ENCODE assay signal across 9 mouse cellular contexts in the genomic region with DNA sequence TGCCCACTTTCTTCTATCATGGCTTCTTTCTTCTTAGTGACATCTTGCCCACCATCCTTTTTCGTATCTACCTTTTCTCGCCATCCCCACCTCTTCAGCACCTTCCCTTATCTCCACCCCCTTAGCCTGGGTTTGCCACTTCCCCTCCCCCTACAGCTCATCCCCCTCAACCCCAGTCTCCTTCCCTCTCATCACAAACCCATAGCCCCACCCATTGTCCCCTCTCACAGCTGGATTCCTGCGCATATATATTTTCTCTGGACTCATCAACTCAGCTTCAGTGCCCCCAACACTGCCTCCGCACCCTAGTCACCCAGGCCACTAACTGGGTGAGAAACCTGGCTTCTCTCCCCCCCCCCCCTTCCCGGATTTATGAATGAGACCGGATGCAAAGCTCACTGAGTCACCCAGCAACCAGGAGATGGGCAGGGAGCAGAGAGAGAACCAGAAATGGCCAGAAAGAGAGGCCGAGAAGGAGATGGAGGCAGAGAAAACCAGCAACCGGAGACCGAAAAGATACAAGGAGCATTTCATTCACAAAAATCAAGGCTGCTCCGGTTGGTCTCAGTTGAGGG. TPM values are rescaled to one million over a fixed set of nuclear protein-coding genes. Genes with fewer than 3 reads are reported as not detected.
DNase-seq lines count a peak whose midpoint lies in the region; ATAC-seq and TF ChIP-seq lines count a peak whose summit lies in the region.
"Had no signal": no experiment of that assay in that cellular context is flagged by ENCODE, and none has a peak within 500 bp of the region (broad histone marks: within the 10 kb centered on the region; RNA-seq: fewer than 3 reads in every experiment).

No protein-coding gene starts in this region.

- no peaks in the 10 kb centered on the region for H3K9me3 ChIP-seq in embryonic facial prominence, embryonic 11.5 days (replicated peaks; ENCODE audit: control insufficient read depth, low read length)
- no peaks in the 10 kb centered on the region for H3K9me3 ChIP-seq in intestine, embryonic 15.5 days

- H3K4me1 ChIP-seq in embryonic facial prominence, embryonic 11.5 days (ENCODE audit: control insufficient read depth, insufficient read depth, low read length): peaks cover 9% of the 10 kb centered on the region
- peaks cover 32% of the 10 kb centered on the region for H3K4me1 ChIP-seq in intestine, embryonic 15.5 days (replicated peaks)
- H3K4me1 ChIP-seq in olfactory bulb, adult 2 months (ENCODE audit: control insufficient read depth, insufficient read depth, low read length): peaks cover 41% of the 10 kb centered on the region

- ATAC-seq in embryonic facial prominence, embryonic 11.5 days (replicated peaks; ENCODE audit: insufficient number of reproducible peaks, low FRiP score, low TSS enrichment, low read depth): no peak
- ATAC-seq in intestine, embryonic 15.5 days: no peak
- no peak for ATAC-seq in CD4-positive, CD25-positive, alpha-beta regulatory T cell, adult 4 months

- no peaks in the 10 kb centered on the region; the same call in 1 of the 2 replicates for H3K36me3 ChIP-seq in embryonic facial prominence, embryonic 11.5 days (replicated peaks; ENCODE audit: control insufficient read depth, insufficient read depth, low read depth, low read length)
- H3K36me3 ChIP-seq in intestine, embryonic 15.5 days: 0 out of 2 replicates have a peak, but pooled peaks cover 6% of the 10 kb centered on the region

- H3K27me3 ChIP-seq in embryonic facial prominence, embryonic 11.5 days (ENCODE audit: control insufficient read depth, insufficient read depth, low read length): peaks cover 23% of the 10 kb centered on the region
- peaks cover 29% of the 10 kb centered on the region for H3K27me3 ChIP-seq in intestine, embryonic 15.5 days (replicated peaks)

- peak overlapping the region; percentile 48 for H3K4me2 ChIP-seq in embryonic facial prominence, embryonic 11.5 days (ENCODE audit: low read depth, low read length)
- peak overlapping the region; percentile 89 for H3K4me2 ChIP-seq in intestine, embryonic 15.5 days (replicated peaks)

- peak overlapping the region; percentile 91 for H3K27ac ChIP-seq in layer of hippocampus, adult 2 months
- no peak overlapping the region for H3K27ac ChIP-seq in embryonic facial prominence, embryonic 11.5 days (replicated peaks; ENCODE audit: low read depth, low read length)
- no peak overlapping the region for H3K27ac ChIP-seq in intestine, embryonic 15.5 days
- H3K27ac ChIP-seq in olfactory bulb, adult 2 months (ENCODE audit: insufficient read depth, low read depth, low read length): no peak overlapping the region

- TF ChIP-seq POLR2A in olfactory bulb, adult 2 months (IDR thresholded peaks at IDR 0.05; ENCODE audit: insufficient read depth, low read depth, low read length): no peak

- peak overlapping the region; percentile 55 for H3K9ac ChIP-seq in embryonic facial prominence, embryonic 11.5 days (replicated peaks; ENCODE audit: low read length)
- no peak overlapping the region for H3K9ac ChIP-seq in intestine, embryonic 15.5 days

- WGBS in embryonic facial prominence, embryonic 11.5 days: 4% methylated on average over 10 of the region's 10 CpGs
- WGBS in intestine, embryonic 15.5 days: 13% methylated on average over 10 of the region's 10 CpGs
- WGBS in olfactory bulb, adult 2 months: 18% methylated on average over 10 of the region's 10 CpGs

- peak overlapping the region; percentile 86 for H3K4me3 ChIP-seq in layer of hippocampus, adult 2 months
- H3K4me3 ChIP-seq in embryonic facial prominence, embryonic 11.5 days (ENCODE audit: low read depth, low read length): peak overlapping the region; percentile 49
- peak overlapping the region; percentile 58 for H3K4me3 ChIP-seq in intestine, embryonic 15.5 days (replicated peaks)
- H3K4me3 ChIP-seq in olfactory bulb, adult 2 months (ENCODE audit: insufficient read depth, low read depth, low read length): peak overlapping the region; percentile 90

- intact Hi-C loops in left cerebral cortex, postnatal 25 days (cut with DNase I): no loop called here

- no peak for DNase-seq in layer of hippocampus, adult 2 months (ENCODE audit: low spot score in 2 of 2)
- DNase-seq in layer of hippocampus, adult 11-12 months (ENCODE audit: low spot score): no peak
- no peak for DNase-seq in embryonic facial prominence, embryonic 11.5 days (ENCODE audit: low spot score)
- DNase-seq in thymus, postnatal 10 days (ENCODE audit: low spot score in 2 of 2): no peak
- no peak for DNase-seq in left cerebral cortex, postnatal 25 days (ENCODE audit: low spot score in 2 of 2)
- DNase-seq: kidney, postnatal 25 days had no signal

- TF ChIP-seq CTCF in layer of hippocampus, adult 2 months (conservative IDR thresholded peaks at IDR 0.05): no peak
- TF ChIP-seq CTCF in olfactory bulb, adult 2 months (IDR thresholded peaks at IDR 0.05; ENCODE audit: insufficient read depth, low read depth, low read length): no peak

RNA-seq across cellular contexts. Expression of gene Ggn, which starts 1.8 kb away (rescaled TPM):
- total RNA-seq in layer of hippocampus, adult 2 months (2021): under 1 TPM; 0.88 to 0.95 TPM
- polyA plus RNA-seq in embryonic facial prominence, embryonic 11.5 days (2014; fragmentation: Nextera tagmentation; extraction: Ambion mirVana): 0.15 and 0.77 TPM in 2 replicates
- polyA plus RNA-seq in intestine, embryonic 15.5 days (2015; fragmentation: Nextera tagmentation; extraction: Ambion mirVana): 0.49 and 0.76 TPM in 2 replicates
- polyA plus RNA-seq in olfactory bulb, adult 2 months (2012; ENCODE audit: insufficient read depth, insufficient read length, low replicate concordance, missing spikeins): not detected in 2 replicates
- polyA plus RNA-seq in CD4-positive, CD25-positive, alpha-beta regulatory T cell, adult 4 months (2017; shearing (Covaris generic)): not detected
- 1 to 10 TPM; 1.0 to 1.1 TPM for total RNA-seq in left cerebral cortex, postnatal 25 days (2021)

RNA-seq across cellular contexts. Expression of gene Spred3, which starts 2.0 kb away (rescaled TPM):
- total RNA-seq in layer of hippocampus, adult 2 months (2021): 10 to 100 TPM; 46.9 to 48.1 TPM
- 4.9 and 5.3 TPM in 2 replicates for polyA plus RNA-seq in embryonic facial prominence, embryonic 11.5 days (2014; fragmentation: Nextera tagmentation; extraction: Ambion mirVana)
- 1.4 and 2.0 TPM in 2 replicates for polyA plus RNA-seq in intestine, embryonic 15.5 days (2015; fragmentation: Nextera tagmentation; extraction: Ambion mirVana)
- polyA plus RNA-seq in olfactory bulb, adult 2 months (2012; ENCODE audit: insufficient read depth, insufficient read length, low replicate concordance, missing spikeins): not detected in 2 replicates
- under 1 TPM in 1 of 2 experiments, not detected in 1; 0.42 TPM for polyA plus RNA-seq in CD4-positive, CD25-positive, alpha-beta regulatory T cell, adult 4 months (2017; shearing (Covaris generic))
- 10 to 100 TPM; 52.3 to 57.9 TPM for total RNA-seq in left cerebral cortex, postnatal 25 days (2021)

RNA-seq across cellular contexts. Expression of gene Fam98c, which starts 12.2 kb away (rescaled TPM):
- total RNA-seq in layer of hippocampus, adult 2 months (2021): 10 to 100 TPM; 28.1 to 29.3 TPM
- 10.8 and 11.7 TPM in 2 replicates for polyA plus RNA-seq in embryonic facial prominence, embryonic 11.5 days (2014; fragmentation: Nextera tagmentation; extraction: Ambion mirVana)
- 48.7 and 49.3 TPM in 2 replicates for polyA plus RNA-seq in intestine, embryonic 15.5 days (2015; fragmentation: Nextera tagmentation; extraction: Ambion mirVana)
- polyA plus RNA-seq in olfactory bulb, adult 2 months (2012; ENCODE audit: insufficient read depth, insufficient read length, low replicate concordance, missing spikeins): not detected in 2 replicates
- polyA plus RNA-seq in CD4-positive, CD25-positive, alpha-beta regulatory T cell, adult 4 months (2017; shearing (Covaris generic)): 1 to 10 TPM; 8.3 to 9.4 TPM
- 10 to 100 TPM; 35.9 to 40.6 TPM for total RNA-seq in left cerebral cortex, postnatal 25 days (2021)

RNA-seq across cellular contexts. Expression of gene Psmd8, which starts 12.3 kb away (rescaled TPM):
- total RNA-seq in layer of hippocampus, adult 2 months (2021): 100 to 1,000 TPM; 131 to 133 TPM
- 321 and 334 TPM in 2 replicates for polyA plus RNA-seq in embryonic facial prominence, embryonic 11.5 days (2014; fragmentation: Nextera tagmentation; extraction: Ambion mirVana)
- polyA plus RNA-seq in intestine, embryonic 15.5 days (2015; fragmentation: Nextera tagmentation; extraction: Ambion mirVana): 244 and 249 TPM in 2 replicates
- not detected in 2 replicates for polyA plus RNA-seq in olfactory bulb, adult 2 months (2012; ENCODE audit: insufficient read depth, insufficient read length, low replicate concordance, missing spikeins)
- 100 to 1,000 TPM; 163 to 175 TPM for polyA plus RNA-seq in CD4-positive, CD25-positive, alpha-beta regulatory T cell, adult 4 months (2017; shearing (Covaris generic))
- total RNA-seq in left cerebral cortex, postnatal 25 days (2021): 100 to 1,000 TPM; 137 to 145 TPM

RNA-seq across cellular contexts. Expression of gene Rasgrp4, which starts 33.6 kb away (rescaled TPM):
- under 1 TPM; 0.91 to 0.97 TPM for total RNA-seq in layer of hippocampus, adult 2 months (2021)
- 0.58 and 0.85 TPM in 2 replicates for polyA plus RNA-seq in embryonic facial prominence, embryonic 11.5 days (2014; fragmentation: Nextera tagmentation; extraction: Ambion mirVana)
- 0.44 and 0.62 TPM in 2 replicates for polyA plus RNA-seq in intestine, embryonic 15.5 days (2015; fragmentation: Nextera tagmentation; extraction: Ambion mirVana)
- not detected in 2 replicates for polyA plus RNA-seq in olfactory bulb, adult 2 months (2012; ENCODE audit: insufficient read depth, insufficient read length, low replicate concordance, missing spikeins)
- 1 to 10 TPM; 1.1 to 3.2 TPM for polyA plus RNA-seq in CD4-positive, CD25-positive, alpha-beta regulatory T cell, adult 4 months (2017; shearing (Covaris generic))
- 1 to 10 TPM; 1.1 to 1.8 TPM for total RNA-seq in left cerebral cortex, postnatal 25 days (2021)
